Comparison of ENCODE assay signal across 17 mouse cellular contexts in genomic region chr16:30746211-30746610, GRCm38 (mm10).
DNase-seq lines count a peak whose midpoint lies in the region; ATAC-seq and TF ChIP-seq lines count a peak whose summit lies in the region.
"Had no signal": no experiment of that assay in that cellular context is flagged by ENCODE, and none has a peak within 500 bp of the region (broad histone marks: within the 10 kb centered on the region; RNA-seq: fewer than 3 reads in every experiment).

No protein-coding gene starts in this region.

- H3K4me2 ChIP-seq in hindbrain, embryonic 15.5 days: no peak overlapping the region
- H3K4me2 ChIP-seq in hindbrain, embryonic 14.5 days (replicated peaks): no peak overlapping the region
- no peak overlapping the region for H3K4me2 ChIP-seq in intestine, postnatal 0 days (replicated peaks; ENCODE audit: low read depth)
- H3K4me2 ChIP-seq: forebrain, embryonic 13.5 days; neural tube, embryonic 15.5 days had no signal

- no peak for TF ChIP-seq CTCF in kidney, adult 2 months (conservative IDR thresholded peaks at IDR 0.05; ENCODE audit: insufficient read depth, insufficient read length, low read depth, low read length)
- no peak for TF ChIP-seq CTCF in intestine, postnatal 0 days (IDR thresholded peaks at IDR 0.05; ENCODE audit: low read depth)

- ATAC-seq in hindbrain, embryonic 15.5 days (ENCODE audit: low FRiP score, low read depth): no peak
- ATAC-seq in hindbrain, embryonic 14.5 days (ENCODE audit: low FRiP score): no peak; the same call in 1 of the 2 replicates
- ATAC-seq in intestine, postnatal 0 days: peak; percentile 33; the same call in 1 of the 2 replicates
- ATAC-seq: forebrain, embryonic 13.5 days; liver, postnatal 0 days had no signal

- no peak overlapping the region for H3K9ac ChIP-seq in hindbrain, embryonic 15.5 days
- no peak overlapping the region for H3K9ac ChIP-seq in hindbrain, embryonic 14.5 days
- no peak overlapping the region for H3K9ac ChIP-seq in intestine, postnatal 0 days (ENCODE audit: low read depth, low read length)
- H3K9ac ChIP-seq: forebrain, embryonic 13.5 days; liver, postnatal 0 days; neural tube, embryonic 15.5 days had no signal

- no peaks in the 10 kb centered on the region for H3K36me3 ChIP-seq in hindbrain, embryonic 15.5 days
- no peaks in the 10 kb centered on the region for H3K36me3 ChIP-seq in hindbrain, embryonic 14.5 days (replicated peaks; ENCODE audit: control insufficient read depth, insufficient read depth)
- no peaks in the 10 kb centered on the region for H3K36me3 ChIP-seq in kidney, adult 2 months (ENCODE audit: control insufficient read depth, insufficient read depth, low read length)
- no peaks in the 10 kb centered on the region for H3K36me3 ChIP-seq in intestine, postnatal 0 days (ENCODE audit: control insufficient read depth, insufficient read depth)
- H3K36me3 ChIP-seq: neural tube, embryonic 15.5 days had no signal

- 42% methylated on average over 8 of the region's 8 CpGs for WGBS in hindbrain, embryonic 15.5 days
- 57% methylated on average over 8 of the region's 8 CpGs for WGBS in hindbrain, embryonic 14.5 days
- WGBS in kidney, adult 2 months: 31% methylated on average over 8 of the region's 8 CpGs
- 32% methylated on average over 8 of the region's 8 CpGs for WGBS in intestine, postnatal 0 days

- peak overlapping the region; percentile 27; the same call in 1 of the 2 replicates for H3K27ac ChIP-seq in hindbrain, embryonic 15.5 days (replicated peaks)
- H3K27ac ChIP-seq in hindbrain, embryonic 14.5 days: no peak overlapping the region
- no peak overlapping the region; the same call in 1 of the 2 replicates for H3K27ac ChIP-seq in kidney, adult 2 months (ENCODE audit: insufficient read depth, low read depth, low read length)
- H3K27ac ChIP-seq in intestine, postnatal 0 days (ENCODE audit: low read depth, low read length): no peak overlapping the region
- H3K27ac ChIP-seq: forebrain, embryonic 13.5 days; neural tube, embryonic 15.5 days had no signal

- no peaks in the 10 kb centered on the region for H3K9me3 ChIP-seq in hindbrain, embryonic 15.5 days
- no peaks in the 10 kb centered on the region for H3K9me3 ChIP-seq in hindbrain, embryonic 14.5 days (ENCODE audit: control insufficient read depth, low read length)
- H3K9me3 ChIP-seq in intestine, postnatal 0 days (ENCODE audit: control insufficient read depth): no peaks in the 10 kb centered on the region
- H3K9me3 ChIP-seq: forebrain, embryonic 13.5 days; megakaryocyte, embryonic 14.5 days; neural tube, embryonic 15.5 days had no signal

- TF ChIP-seq POLR2A in kidney, adult 2 months (IDR thresholded peaks at IDR 0.05; ENCODE audit: low read depth, low read length): no peak

- H3K4me3 ChIP-seq in hindbrain, embryonic 15.5 days: no peak overlapping the region
- H3K4me3 ChIP-seq in hindbrain, embryonic 14.5 days (replicated peaks; ENCODE audit: low read length): no peak overlapping the region
- no peak overlapping the region for H3K4me3 ChIP-seq in kidney, adult 2 months (ENCODE audit: insufficient read depth, low read depth, low read length)
- H3K4me3 ChIP-seq in intestine, postnatal 0 days (ENCODE audit: low read depth, low read length): no peak overlapping the region
- H3K4me3 ChIP-seq: forebrain, embryonic 13.5 days; megakaryocyte, embryonic 14.5 days; neural tube, embryonic 15.5 days had no signal

- H3K27me3 ChIP-seq in hindbrain, embryonic 15.5 days: no peaks in the 10 kb centered on the region
- H3K27me3 ChIP-seq in hindbrain, embryonic 14.5 days (ENCODE audit: control insufficient read depth, insufficient read depth, low read length): no peaks in the 10 kb centered on the region
- no peaks in the 10 kb centered on the region for H3K27me3 ChIP-seq in kidney, adult 2 months (replicated peaks; ENCODE audit: control insufficient read depth, insufficient read depth, low read length)
- H3K27me3 ChIP-seq in intestine, postnatal 0 days (replicated peaks; ENCODE audit: control insufficient read depth, insufficient read depth, low read length): no peaks in the 10 kb centered on the region
- H3K27me3 ChIP-seq: forebrain, embryonic 13.5 days; neural tube, embryonic 15.5 days had no signal

- peaks cover 27% of the 10 kb centered on the region for H3K4me1 ChIP-seq in hindbrain, embryonic 15.5 days (replicated peaks)
- H3K4me1 ChIP-seq in hindbrain, embryonic 14.5 days (replicated peaks; ENCODE audit: control insufficient read depth, insufficient read depth, low read length): 0 out of 2 replicates have a peak, but pooled peaks cover 16% of the 10 kb centered on the region
- peaks cover 4% of the 10 kb centered on the region; the same call in 1 of the 2 replicates for H3K4me1 ChIP-seq in kidney, adult 2 months (ENCODE audit: control insufficient read depth, insufficient read depth, low read length)
- no peaks in the 10 kb centered on the region for H3K4me1 ChIP-seq in intestine, postnatal 0 days (replicated peaks; ENCODE audit: control insufficient read depth, insufficient read depth, low read length)
- H3K4me1 ChIP-seq: megakaryocyte, embryonic 14.5 days had no signal

- peak; percentile 19 for DNase-seq in adrenal gland, adult 2 months
- no peak for DNase-seq in adrenal gland, adult (ENCODE audit: inconsistent age in 2 of 2, low spot score in 1 of 2)
- no peak for DNase-seq in hindbrain, embryonic 14.5 days (ENCODE audit: low spot score)
- peak; percentile 41 for DNase-seq in kidney, postnatal 10 days
- DNase-seq in kidney, adult 2 months: no peak
- no peak for DNase-seq in lung, postnatal 10 days
- DNase-seq: adrenal gland, postnatal 25 days; embryo, embryonic 11 days; liver, postnatal 0 days; right cerebral cortex, postnatal 14 days; spleen, adult 18-20 months; thymus, adult 2 months had no signal

Comparison
In these comparisons a context has a peak if more than half of its experiments do, and no peak if none do; other contexts are left out.
1. DNase-seq: peak in adrenal gland, adult 2 months (single experiment) and kidney, postnatal 10 days (single experiment); none in adrenal gland, adult (0 of 2), hindbrain, embryonic 14.5 days (single experiment), kidney, adult 2 months (single experiment) and lung, postnatal 10 days (single experiment).